Mouse (Mus musculus) urinary bladder, postnatal 4 days (tissue): ENCODE measurements around the gene Tcerg1l.

Experiments used
- DNase-seq, 2 experiments: peaks; one replicate each; pipeline ENCODE4 v3.0.0; 2021 to 2022; ENCODE audit warnings: low spot score in 2 of 2

Gene Tcerg1l

GRCm38 (mm10) chr7:138397485-138398181, at the start of gene Tcerg1l:
Tcerg1l (minus strand) TSS chr7:138397730.
- DNase-seq, result peak in 1 of 2 experiments; percentile 56

- no peak for DNase-seq
These were observed 44.6 kb upstream of the Tcerg1l start for GRCm38 (mm10) chr7:138442096-138442495.

- DNase-seq, result no peak
These were observed 35.0 kb upstream of the Tcerg1l start for GRCm38 (mm10) chr7:138432541-138432940.

GRCm38 (mm10) chr7:138431456-138431855, 33.9 kb upstream of the Tcerg1l start:
- DNase-seq, result no peak

- no peak for DNase-seq
These were observed 32.4 kb upstream of the Tcerg1l start for GRCm38 (mm10) chr7:138429916-138430315.

GRCm38 (mm10) chr7:138428826-138429225, 31.3 kb upstream of the Tcerg1l start:
- no peak for DNase-seq

- no peak for DNase-seq
These were observed 29.9 kb upstream of the Tcerg1l start for GRCm38 (mm10) chr7:138427441-138427840.

- DNase-seq, result no peak
These were observed 16.0 kb upstream of the Tcerg1l start for GRCm38 (mm10) chr7:138413496-138413895.

GRCm38 (mm10) chr7:138401641-138402040, 4.1 kb upstream of the Tcerg1l start:
- no peak for DNase-seq

GRCm38 (mm10) chr7:138400506-138401272, 3.2 kb upstream of the Tcerg1l start:
- peak in 1 of 2 experiments; percentile 50 for DNase-seq

- peak in 1 of 2 experiments; percentile 64 for DNase-seq
These were observed 758 bp upstream of the Tcerg1l start for GRCm38 (mm10) chr7:138398182-138398793.

- peak; percentile 42 to 82 for DNase-seq
These were observed 556 bp downstream of the Tcerg1l start for GRCm38 (mm10) chr7:138396863-138397484.

- DNase-seq, result peak in 1 of 2 experiments; percentile 44
These were observed 1.2 kb downstream of the Tcerg1l start for GRCm38 (mm10) chr7:138396109-138396862.

- DNase-seq, result peak in 1 of 2 experiments; percentile 52
These were observed 7.6 kb downstream of the Tcerg1l start for GRCm38 (mm10) chr7:138389941-138390340.

GRCm38 (mm10) chr7:138389071-138389470, 8.5 kb downstream of the Tcerg1l start:
- DNase-seq, result no peak

GRCm38 (mm10) chr7:138379221-138379620, 18.3 kb downstream of the Tcerg1l start:
- peak in 1 of 2 experiments; percentile 8 for DNase-seq

- peak in 1 of 2 experiments; percentile 32 for DNase-seq
These were observed 19.0 kb downstream of the Tcerg1l start for GRCm38 (mm10) chr7:138378546-138378945.

- DNase-seq, result no peak
These were observed 22.0 kb downstream of the Tcerg1l start for GRCm38 (mm10) chr7:138375573-138375972.

- DNase-seq, result no peak
These were observed 23.2 kb downstream of the Tcerg1l start for GRCm38 (mm10) chr7:138374376-138374775.

GRCm38 (mm10) chr7:138373530-138373929, 24.0 kb downstream of the Tcerg1l start:
- no peak for DNase-seq

- no peak for DNase-seq
These were observed 30.0 kb downstream of the Tcerg1l start for GRCm38 (mm10) chr7:138367570-138367969.
